In the genomic region with DNA sequence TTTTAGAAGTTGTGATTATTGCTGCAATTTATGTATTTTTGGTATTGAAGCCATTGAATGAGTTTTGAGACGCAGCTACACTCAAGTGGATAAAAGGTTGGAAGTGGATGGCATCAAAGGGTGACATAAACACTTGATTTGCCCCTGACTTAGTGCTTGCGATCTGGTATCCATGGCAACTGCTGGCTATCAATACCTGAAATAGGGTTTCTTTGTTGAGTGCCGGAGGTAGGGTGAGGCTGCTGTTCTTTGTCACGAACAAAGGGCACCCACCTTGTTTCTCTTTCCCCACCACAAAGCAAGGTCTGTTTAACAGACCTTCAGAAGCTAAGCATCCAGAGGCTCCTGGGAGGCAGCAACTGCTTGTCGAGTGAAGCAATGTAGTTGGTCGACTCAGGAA, we compare ENCODE assay signal across 23 mouse cellular contexts. TPM values are rescaled to one million over a fixed set of nuclear protein-coding genes. Genes with fewer than 3 reads are reported as not detected.
DNase-seq lines count a peak whose midpoint lies in the region; ATAC-seq and TF ChIP-seq lines count a peak whose summit lies in the region.
"Had no signal": no experiment of that assay in that cellular context is flagged by ENCODE, and none has a peak within 500 bp of the region (broad histone marks: within the 10 kb centered on the region; RNA-seq: fewer than 3 reads in every experiment).

No protein-coding gene starts in this region.

- no peak for TF ChIP-seq CTCF in midbrain, postnatal 0 days (IDR thresholded peaks at IDR 0.05)

- H3K4me1 ChIP-seq in ES-E14 (ENCODE audit: control insufficient read depth in 2 of 2, insufficient read depth in 2 of 2, low read length in 2 of 2, poor library complexity in 1 of 2) = peaks cover 0 to 4% of the 10 kb centered on the region in 2 experiments; a peak in 2 of 4 replicates
- H3K4me1 ChIP-seq in midbrain, embryonic 13.5 days (replicated peaks) = no peaks in the 10 kb centered on the region
- H3K4me1 ChIP-seq in midbrain, postnatal 0 days (ENCODE audit: insufficient read depth, low read length) = 0 out of 2 replicates have a peak, but pooled peaks cover 10% of the 10 kb centered on the region
- H3K4me1 ChIP-seq: embryonic facial prominence, embryonic 10.5 days; forebrain, embryonic 15.5 days; heart, embryonic 15.5 days; hindbrain, embryonic 10.5 days; intestine, embryonic 15.5 days had no signal

- H3K9me3 ChIP-seq in ES-E14 (ENCODE audit: control insufficient read depth, insufficient read depth, low read depth, low read length) = no peaks in the 10 kb centered on the region
- no peaks in the 10 kb centered on the region for H3K9me3 ChIP-seq in midbrain, embryonic 13.5 days
- H3K9me3 ChIP-seq in midbrain, postnatal 0 days (ENCODE audit: low read length) = no peaks in the 10 kb centered on the region
- H3K9me3 ChIP-seq: embryonic facial prominence, embryonic 10.5 days; forebrain, embryonic 15.5 days; heart, embryonic 15.5 days; hindbrain, embryonic 10.5 days; intestine, embryonic 15.5 days had no signal

- H3K4me3 ChIP-seq in ES-E14 (ENCODE audit: insufficient read depth in 1 of 2, low read depth in 1 of 2, low read length in 2 of 2, poor library complexity in 1 of 2, severe bottlenecking in 1 of 2) = no peak overlapping the region
- H3K4me3 ChIP-seq in midbrain, embryonic 13.5 days (replicated peaks) = no peak overlapping the region
- no peak overlapping the region for H3K4me3 ChIP-seq in midbrain, postnatal 0 days (ENCODE audit: low read depth, low read length)
- H3K4me3 ChIP-seq: embryonic facial prominence, embryonic 10.5 days; forebrain, embryonic 15.5 days; heart, adult 2 months; heart, embryonic 15.5 days; hindbrain, embryonic 10.5 days; intestine, embryonic 15.5 days had no signal

- in situ Hi-C loops in ES-E14 (cut with MboI; ENCODE audit: low sequenced_read_pairs in 2 of 2, unreplicated experiment in 2 of 2) = no loop called here

- DNase-seq in ES-CJ7 (ENCODE audit: low read depth, low spot score) (peak; percentile 45), ES-E14 (ENCODE audit: low read depth, low spot score) (peak; percentile 30)
- DNase-seq in midbrain, postnatal 0 days (ENCODE audit: low spot score) = no peak
- DNase-seq in lung, postnatal 10 days = no peak
- DNase-seq in embryo, embryonic 10.5 days (ENCODE audit: low spot score) = no peak
- DNase-seq: adrenal gland, postnatal 14 days; cerebellum, adult 18-20 months; cerebellum, adult 9-11 months; cerebellum, postnatal 36 days; gastrocnemius, postnatal 14 days; heart, adult 2 months; heart, postnatal 14 days had no signal

- ATAC-seq in midbrain, embryonic 13.5 days = no peak
- peak; percentile 45; the same call in 1 of the 2 replicates for ATAC-seq in midbrain, postnatal 0 days (ENCODE audit: low FRiP score)
- ATAC-seq: CD4-positive, CD25-positive, alpha-beta regulatory T cell, adult 4 months; forebrain, embryonic 15.5 days; intestine, embryonic 15.5 days; Patski had no signal

- H3K4me2 ChIP-seq in midbrain, embryonic 13.5 days (replicated peaks) = no peak overlapping the region
- no peak overlapping the region for H3K4me2 ChIP-seq in midbrain, postnatal 0 days (ENCODE audit: low read depth, low read length, poor library complexity, severe bottlenecking)
- H3K4me2 ChIP-seq: forebrain, embryonic 15.5 days; heart, embryonic 11.5 days; heart, embryonic 15.5 days; hindbrain, embryonic 14.5 days; intestine, embryonic 15.5 days had no signal

- no peak overlapping the region for H3K9ac ChIP-seq in ES-E14 (ENCODE audit: insufficient read depth, low read depth, low read length, poor library complexity, severe bottlenecking)
- H3K9ac ChIP-seq in midbrain, embryonic 13.5 days (replicated peaks) = no peak overlapping the region
- H3K9ac ChIP-seq in midbrain, postnatal 0 days (replicated peaks; ENCODE audit: low read length, poor library complexity, severe bottlenecking) = no peak overlapping the region
- H3K9ac ChIP-seq: forebrain, embryonic 15.5 days; heart, embryonic 15.5 days; hindbrain, embryonic 14.5 days; intestine, embryonic 15.5 days had no signal

- 58% methylated on average over 6 of the region's 6 CpGs for WGBS in midbrain, embryonic 13.5 days
- WGBS in midbrain, postnatal 0 days = 40% methylated on average over 6 of the region's 6 CpGs

- no peak overlapping the region for H3K27ac ChIP-seq in ES-E14 (ENCODE audit: insufficient read depth, low read depth, low read length, poor library complexity, severe bottlenecking)
- peak overlapping the region; percentile 51; the same call in 1 of the 2 replicates for H3K27ac ChIP-seq in midbrain, embryonic 13.5 days
- peak overlapping the region; percentile 38; the same call in 1 of the 2 replicates for H3K27ac ChIP-seq in midbrain, postnatal 0 days (ENCODE audit: low read depth, low read length)
- H3K27ac ChIP-seq: embryonic facial prominence, embryonic 10.5 days; forebrain, embryonic 15.5 days; heart, adult 2 months; heart, embryonic 15.5 days; hindbrain, embryonic 10.5 days; hindbrain, embryonic 14.5 days; intestine, embryonic 15.5 days had no signal

- H3K27me3 ChIP-seq in midbrain, embryonic 13.5 days = no peaks in the 10 kb centered on the region
- no peaks in the 10 kb centered on the region for H3K27me3 ChIP-seq in midbrain, postnatal 0 days (ENCODE audit: insufficient read depth, low read length)
- H3K27me3 ChIP-seq: forebrain, embryonic 15.5 days; intestine, embryonic 15.5 days; Patski had no signal

- no peaks in the 10 kb centered on the region for H3K36me3 ChIP-seq in ES-E14 (ENCODE audit: control insufficient read depth, insufficient read depth, low read length, poor library complexity, severe bottlenecking)
- H3K36me3 ChIP-seq in midbrain, embryonic 13.5 days = no peaks in the 10 kb centered on the region
- H3K36me3 ChIP-seq in midbrain, postnatal 0 days (ENCODE audit: insufficient read depth, low read length) = no peaks in the 10 kb centered on the region
- H3K36me3 ChIP-seq: embryonic facial prominence, embryonic 10.5 days; forebrain, embryonic 15.5 days; heart, embryonic 15.5 days; hindbrain, embryonic 10.5 days; intestine, embryonic 15.5 days had no signal

TF ChIP-seq in ES-E14, 5 proteins besides CTCF, POLR2A, EP300 and RAD21:
- no peak for TF ChIP-seq ZC3H11A (IDR thresholded peaks at IDR 0.05; ENCODE audit: borderline replicate concordance, low read depth, low read length)
- no peak for TF ChIP-seq HCFC1 (IDR thresholded peaks at IDR 0.05; ENCODE audit: borderline replicate concordance, insufficient read depth, low read length)
- TF ChIP-seq MAFK (IDR thresholded peaks at IDR 0.05; ENCODE audit: insufficient read depth, low read depth, low read length) = no peak
- TF ChIP-seq CHD2 (IDR thresholded peaks at IDR 0.05; ENCODE audit: low read depth, low read length) = no peak
- no peak for TF ChIP-seq ZNF384 (IDR thresholded peaks at IDR 0.05; ENCODE audit: low read depth, low read length)
TF ChIP-seq in ES-E14: peak in this region for 0.

RNA-seq across cellular contexts. Expression of a gene that starts 9.6 kb away (rescaled TPM):
- 11.9 and 26.5 TPM in 2 replicates for total RNA-seq in ES-E14 (2012; rRNA removed)
- 88.9 and 90.0 TPM in 2 replicates for polyA plus RNA-seq in midbrain, embryonic 13.5 days (2015; fragmentation: Nextera tagmentation; extraction: Ambion mirVana)
- 148 and 168 TPM in 2 replicates for total RNA-seq in midbrain, postnatal 0 days (2014; rRNA removed)
- 257 and 272 TPM in 2 replicates for polyA plus RNA-seq in midbrain, postnatal 0 days (2015; fragmentation: Nextera tagmentation; extraction: Ambion mirVana)
- total RNA-seq: gastrocnemius, adult 18-20 months; gastrocnemius, postnatal 14 days; heart, adult 2 months had no signal
- polyA plus RNA-seq: CD4-positive, CD25-positive, alpha-beta regulatory T cell, adult 4 months had no signal

Comparison
In these comparisons a context has a peak if more than half of its experiments do, and no peak if none do; other contexts are left out.
1. DNase-seq: peak in ES-CJ7 (single experiment) and ES-E14 (single experiment); none in midbrain, postnatal 0 days (single experiment), lung, postnatal 10 days (single experiment) and embryo, embryonic 10.5 days (single experiment).